Mouse (Mus musculus) embryo, embryonic 9.5 days (tissue): ENCODE results near the gene Megf8.
A peak's percentile ranks its signal among the peaks of the same experiment; 100 is the strongest.
"Not testable (repeated sequence)": the region's sequence is repeated elsewhere in the genome, so short reads cannot be mapped to it uniquely, and the experiment has no call there.

ENCODE experiments used
- DNase-seq: peaks from one replicate; pipeline ENCODE4 v3.0.0-alpha.2; 2017; ENCODE audit errors: extremely low spot score

The Megf8 gene

GRCm38 (mm10) chr7:25297454-25298325 is 19.3 kb upstream of the Megf8 start, which contains the start of gene Pafah1b3:
Gene Pafah1b3 (minus strand): TSS chr7:25297986.
- DNase-seq = peak; percentile 94

GRCm38 (mm10) chr7:25301063-25301462 is 15.9 kb upstream of the Megf8 start, which contains the start of gene Prr19:
Gene Prr19 (plus strand): TSS chr7:25301411.
- peak; percentile 66 for DNase-seq

- DNase-seq = no peak
Measured at GRCm38 (mm10) chr7:25303003-25303684, 13.8 kb upstream of the Megf8 start.

GRCm38 (mm10) chr7:25303685-25304006 is 13.3 kb upstream of the Megf8 start:
- DNase-seq = no peak

- no peak for DNase-seq
Measured at GRCm38 (mm10) chr7:25305481-25305880, 11.5 kb upstream of the Megf8 start.

GRCm38 (mm10) chr7:25305956-25306613 is 10.9 kb upstream of the Megf8 start, which contains the start of gene Tmem145:
Gene Tmem145 (plus strand): TSS chr7:25306106.
- peak; percentile 75 for DNase-seq

- no peak for DNase-seq
Measured at GRCm38 (mm10) chr7:25306614-25306996, 10.4 kb upstream of the Megf8 start.

GRCm38 (mm10) chr7:25308702-25309318 is 8.2 kb upstream of the Megf8 start:
- DNase-seq = no peak

- DNase-seq = no peak
Measured at GRCm38 (mm10) chr7:25309425-25309824, 7.5 kb upstream of the Megf8 start.

GRCm38 (mm10) chr7:25311193-25311592 is 5.8 kb upstream of the Megf8 start:
- DNase-seq = no peak

GRCm38 (mm10) chr7:25313325-25313724 is 3.6 kb upstream of the Megf8 start:
- no peak for DNase-seq

GRCm38 (mm10) chr7:25314606-25315305 is 2.2 kb upstream of the Megf8 start:
- peak; percentile 25 for DNase-seq

GRCm38 (mm10) chr7:25315306-25316041 is 1.5 kb upstream of the Megf8 start:
- peak; percentile 60 for DNase-seq

GRCm38 (mm10) chr7:25317446-25317999 is 559 bp downstream of the Megf8 start:
- DNase-seq = no peak

- peak; percentile 88 for DNase-seq
Measured at GRCm38 (mm10) chr7:25322058-25322484, 5.1 kb downstream of the Megf8 start.

GRCm38 (mm10) chr7:25323219-25323618 is 6.3 kb downstream of the Megf8 start:
- DNase-seq = no peak

- DNase-seq = not testable (repeated sequence)
Measured at GRCm38 (mm10) chr7:25325431-25325830, 8.5 kb downstream of the Megf8 start.

GRCm38 (mm10) chr7:25326233-25326632 is 9.3 kb downstream of the Megf8 start:
- DNase-seq = no peak

- DNase-seq = peak; percentile 76
Measured at GRCm38 (mm10) chr7:25333596-25334307, 16.8 kb downstream of the Megf8 start.

GRCm38 (mm10) chr7:25334472-25334871 is 17.5 kb downstream of the Megf8 start:
- DNase-seq = no peak
